Mouse (Mus musculus) midbrain, embryonic 14.5 days (tissue): ENCODE measurements around the gene Tshb. TPM values are rescaled to one million over a fixed set of nuclear protein-coding genes. Genes with fewer than 3 reads are reported as not detected.

Experiments used
- ATAC-seq: fragments of 200-750 bp; cut with Nextera tagmentation; 2 replicates; pipeline ENCODE4 v1.8.0; 2017; ENCODE audit warnings: moderate number of reproducible peaks, moderate library complexity; ENCODE audit not compliant: low FRiP score, low TSS enrichment
- DNase-seq: peaks from one replicate; pipeline ENCODE4 v3.0.0-alpha.2; 2015
- H3K27ac ChIP-seq: fragments of 300-500 bp; sonication (generic); replicated peaks from 2 replicates; pipeline ENCODE4 v1.5.1; 2014; ENCODE audit warnings: mild to moderate bottlenecking, low read depth, low read length, moderate library complexity
- H3K27me3 ChIP-seq: fragments of 300-500 bp; sonication (generic); 2 replicates; pipeline ENCODE4 v1.6.1; 2014; ENCODE audit warnings: low read length, control low read depth, mixed read lengths; ENCODE audit not compliant: control insufficient read depth, insufficient read depth
- H3K36me3 ChIP-seq: fragments of 300-500 bp; sonication (generic); 2 replicates; pipeline ENCODE4 v1.6.1; 2014; ENCODE audit warnings: low read length, control low read depth; ENCODE audit not compliant: control insufficient read depth, insufficient read depth
- H3K4me1 ChIP-seq: fragments of 300-500 bp; sonication (generic); 2 replicates; pipeline ENCODE4 v1.6.1; 2014; ENCODE audit warnings: mild to moderate bottlenecking, antibody characterized with exemption, low read length, control low read depth; ENCODE audit not compliant: control insufficient read depth, insufficient read depth
- H3K4me2 ChIP-seq: fragments of 300-500 bp; sonication (generic); 2 replicates; pipeline ENCODE4 v1.6.1; 2014; ENCODE audit warnings: mild to moderate bottlenecking, low read length, moderate library complexity
- H3K4me3 ChIP-seq: fragments of 300-500 bp; sonication (generic); replicated peaks from 2 replicates; pipeline ENCODE4 v1.5.1; 2014; ENCODE audit warnings: low read depth, low read length
- H3K9ac ChIP-seq: fragments of 300-500 bp; sonication (generic); replicated peaks from 2 replicates; pipeline ENCODE4 v1.6.1; 2014; ENCODE audit warnings: mild to moderate bottlenecking, low read length, moderate library complexity
- H3K9me3 ChIP-seq: fragments of 300-500 bp; sonication (generic); 2 replicates; pipeline ENCODE4 v1.6.1; 2016; ENCODE audit warnings: low read length, control low read depth, mixed read lengths; ENCODE audit not compliant: control insufficient read depth
- WGBS: fragments of 180-500 bp; shearing (Covaris S2); extraction: QIAGEN DNeasy Blood & Tissue Kit; methylation state at CpG from one replicate; pipeline ENCODE4 v1.1.7; 2014; 5-methylcytosine and 5-hydroxymethylcytosine counted together
- polyA plus RNA-seq: library from polyadenylated mRNA; unstranded; fragments of >200 nt; fragmentation: Nextera tagmentation; extraction: Ambion mirVana; gene quantifications from 2 replicates; pipeline ENCODE4 v1.2.1, GENCODE M21; 2014

Gene Tshb
- polyA plus RNA-seq, 1 experiment from 2014 or later = 0.32 TPM

DNA sequence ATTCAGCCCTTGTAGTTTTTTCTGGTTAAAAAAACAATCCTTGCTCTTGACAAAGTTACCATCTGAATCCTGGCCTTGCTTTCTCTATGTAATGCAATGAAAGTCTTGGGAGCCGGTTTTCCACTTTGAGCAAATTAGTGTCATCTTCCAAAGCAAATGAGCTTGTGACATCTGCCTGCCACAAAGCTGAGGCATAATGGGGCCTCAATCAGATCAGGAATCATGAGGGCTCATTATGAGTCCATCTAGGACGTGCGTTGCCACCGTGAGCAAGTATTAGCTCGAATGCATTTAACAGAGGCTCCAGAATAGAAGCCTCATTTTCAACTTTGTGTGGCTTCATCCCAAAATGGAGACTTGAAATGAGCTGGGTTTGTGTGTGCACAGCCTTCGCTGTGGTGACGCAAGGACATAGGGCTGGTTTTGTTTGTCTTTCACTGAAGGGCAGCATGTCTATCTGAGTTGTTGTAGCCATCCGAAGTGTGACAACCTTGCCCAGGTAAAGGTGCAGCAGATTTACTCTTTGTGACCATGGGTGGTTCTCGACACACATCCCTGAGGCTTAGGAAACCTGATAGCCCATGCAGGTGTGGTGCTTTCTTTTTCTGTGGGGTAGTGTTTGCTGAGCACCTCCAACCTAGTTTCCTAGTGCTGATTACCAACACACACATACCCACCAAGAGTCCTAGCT, 38.6 kb downstream of the Tshb start:
- 63% methylated on average over 9 of the region's 9 CpGs for WGBS
- DNase-seq = no peak
- Histone ChIP-seq H3K27ac (no peak overlapping the region), H3K4me2 (no peak overlapping the region), H3K27me3 (no peaks in the 10 kb centered on the region), H3K9ac (no peak overlapping the region), H3K36me3 (no peaks in the 10 kb centered on the region), H3K4me3 (no peak overlapping the region), H3K4me1 (peaks cover 25% of the 10 kb centered on the region), H3K9me3 (no peaks in the 10 kb centered on the region)
- no peak for ATAC-seq

DNA sequence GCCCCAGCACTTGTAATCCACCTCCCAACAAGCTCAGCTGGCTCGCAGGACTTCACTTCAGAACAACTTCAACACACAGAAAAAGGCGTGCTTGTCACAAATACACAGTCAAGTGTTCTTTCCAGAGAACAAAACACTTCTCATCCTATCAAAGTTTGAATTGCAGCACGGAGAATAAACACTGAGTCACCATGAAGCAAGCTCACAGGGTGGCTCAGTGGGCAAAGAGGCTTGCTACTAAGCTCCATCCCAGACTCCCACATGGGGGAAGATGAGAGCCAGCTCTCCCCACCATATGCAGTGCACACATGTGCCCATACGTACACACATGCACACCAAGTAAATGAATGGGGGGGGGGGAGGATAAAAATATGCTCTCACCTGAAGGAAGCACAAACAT, 39.3 kb downstream of the Tshb start:
- H3K27me3 ChIP-seq = no peaks in the 10 kb centered on the region
- H3K4me1 ChIP-seq = peaks cover 24% of the 10 kb centered on the region
- H3K4me3 ChIP-seq = no peak overlapping the region
- no peaks in the 10 kb centered on the region for H3K36me3 ChIP-seq
- no peak overlapping the region for H3K4me2 ChIP-seq
- H3K9ac ChIP-seq = no peak overlapping the region
- no peak overlapping the region for H3K27ac ChIP-seq
- H3K9me3 ChIP-seq = no peaks in the 10 kb centered on the region
- DNase-seq (no peak), ATAC-seq (no peak)
- 27% methylated on average over 4 of the region's 4 CpGs for WGBS

DNA sequence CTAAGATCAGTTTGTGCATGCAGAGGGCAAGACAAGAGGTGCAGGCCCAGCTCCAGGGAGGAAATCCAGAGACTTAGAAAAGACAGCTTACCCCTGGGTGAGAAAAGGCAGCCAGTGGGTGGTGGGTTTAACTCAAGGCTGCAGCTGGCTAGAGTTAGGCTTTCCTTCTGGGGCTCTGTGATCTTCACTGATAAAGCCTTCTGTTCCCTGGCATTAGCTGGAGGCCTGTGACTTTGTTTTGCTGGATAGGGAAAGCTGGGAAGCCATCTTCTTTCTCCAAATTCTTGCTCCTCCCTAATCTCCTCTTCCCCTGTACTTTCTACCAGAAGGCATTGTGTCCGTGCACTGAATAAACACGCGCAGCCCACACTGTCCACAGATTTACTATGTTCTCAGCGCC, 39.8 kb downstream of the Tshb start:
- 28% methylated on average over 4 of the region's 4 CpGs for WGBS
- Histone ChIP-seq H3K27me3 (no peaks in the 10 kb centered on the region), H3K27ac (no peak overlapping the region), H3K4me2 (no peak overlapping the region), H3K36me3 (no peaks in the 10 kb centered on the region), H3K4me3 (no peak overlapping the region), H3K4me1 (peaks cover 19% of the 10 kb centered on the region), H3K9me3 (no peaks in the 10 kb centered on the region), H3K9ac (0 out of 2 replicates have a peak overlapping the region, but pooled peaks have one; percentile 16)
- no peak for DNase-seq
- ATAC-seq = no peak

GRCm38 (mm10) chr3:102738926-102739325, 43.6 kb downstream of the Tshb start:
- Histone ChIP-seq H3K4me2 (no peak overlapping the region), H3K9ac (no peak overlapping the region), H3K27ac (no peak overlapping the region), H3K9me3 (no peaks in the 10 kb centered on the region), H3K27me3 (no peaks in the 10 kb centered on the region), H3K4me1 (peaks cover 25% of the 10 kb centered on the region), H3K36me3 (no peaks in the 10 kb centered on the region), H3K4me3 (no peak overlapping the region)
- 76% methylated on average over 6 of the region's 6 CpGs for WGBS
- ATAC-seq (no peak), DNase-seq (no peak)

DNA sequence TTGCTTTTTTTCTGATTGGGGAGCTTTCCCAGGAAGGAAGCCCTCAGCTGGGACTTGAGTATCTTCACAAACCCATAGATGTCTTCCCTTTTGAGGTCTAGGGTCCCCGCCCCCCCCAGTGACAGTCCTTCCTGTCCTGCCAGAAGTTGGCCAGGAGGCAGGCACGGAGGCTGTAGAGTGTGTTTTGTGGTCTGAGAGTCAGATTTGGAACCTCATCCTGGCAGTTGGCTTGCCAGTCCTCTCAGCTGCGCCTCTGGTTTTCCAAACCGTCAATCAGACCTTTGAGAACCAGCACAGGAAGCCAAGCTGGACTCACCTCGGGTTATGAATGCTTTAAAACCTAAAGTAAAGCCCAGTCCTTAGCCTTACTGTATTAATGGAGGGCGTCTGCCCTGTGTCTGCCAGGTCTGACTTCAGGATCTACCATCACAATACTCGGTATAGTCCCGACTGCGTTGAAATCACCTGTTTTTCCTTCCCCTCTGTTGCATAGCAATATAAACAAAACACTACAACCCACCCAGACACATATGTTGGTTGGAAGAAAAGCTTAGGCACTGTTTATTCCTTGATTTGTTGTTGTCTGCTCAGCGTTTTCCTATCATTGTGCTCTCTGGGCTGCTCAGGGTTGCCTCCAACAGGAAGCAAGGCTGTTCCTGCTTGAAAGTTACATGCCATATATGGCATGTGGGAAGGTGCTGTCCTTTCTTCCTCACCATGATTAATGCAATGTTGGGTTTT, 44.2 kb downstream of the Tshb start:
- Histone ChIP-seq H3K36me3 (no peaks in the 10 kb centered on the region), H3K4me2 (no peak overlapping the region), H3K4me3 (no peak overlapping the region), H3K9ac (no peak overlapping the region), H3K27ac (no peak overlapping the region), H3K9me3 (no peaks in the 10 kb centered on the region), H3K27me3 (no peaks in the 10 kb centered on the region), H3K4me1 (peaks cover 20% of the 10 kb centered on the region)
- no peak for ATAC-seq
- DNase-seq = no peak
- WGBS = 86% methylated on average over 10 of the region's 10 CpGs

- no peak for ATAC-seq
- H3K36me3 ChIP-seq = no peaks in the 10 kb centered on the region
- no peak for DNase-seq
- H3K27ac ChIP-seq = no peak overlapping the region
- peaks cover 12% of the 10 kb centered on the region for H3K4me1 ChIP-seq
- WGBS = 81% methylated on average over 6 of the region's 6 CpGs
- H3K4me3 ChIP-seq = no peak overlapping the region
- no peak overlapping the region for H3K9ac ChIP-seq
- no peaks in the 10 kb centered on the region for H3K27me3 ChIP-seq
- H3K9me3 ChIP-seq = no peaks in the 10 kb centered on the region
- no peak overlapping the region for H3K4me2 ChIP-seq
These were observed 45.4 kb downstream of the Tshb start for GRCm38 (mm10) chr3:102737106-102737505.

GRCm38 (mm10) chr3:102736436-102736835, 46.1 kb downstream of the Tshb start:
- Histone ChIP-seq H3K4me2 (peak overlapping the region; percentile 71; the same call in 1 of the 2 replicates), H3K27me3 (no peaks in the 10 kb centered on the region), H3K4me1 (peaks cover 12% of the 10 kb centered on the region), H3K9ac (no peak overlapping the region), H3K9me3 (no peaks in the 10 kb centered on the region), H3K36me3 (no peaks in the 10 kb centered on the region), H3K27ac (no peak overlapping the region), H3K4me3 (no peak overlapping the region)
- 91% methylated on average over 6 of the region's 6 CpGs for WGBS
- ATAC-seq (no peak), DNase-seq (no peak)

DNA sequence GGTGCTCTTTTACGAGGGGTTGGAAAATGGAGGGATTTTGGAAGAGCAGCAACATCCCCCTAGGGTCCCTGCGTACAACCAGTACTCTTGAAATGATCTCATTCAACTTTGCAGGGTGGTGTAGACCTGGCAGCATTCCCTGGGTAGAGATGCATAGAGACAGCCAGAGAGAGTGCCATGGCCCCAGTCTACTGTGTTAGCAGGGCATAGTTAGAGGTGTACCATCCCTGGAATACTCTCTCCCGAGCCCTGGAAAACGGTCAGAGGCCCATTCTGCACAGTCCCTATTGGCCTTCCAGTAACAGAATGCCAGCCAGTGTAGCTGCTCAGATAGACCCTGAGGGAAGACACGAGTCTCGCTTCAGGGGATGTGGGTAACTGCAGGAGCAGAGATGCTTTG, 46.9 kb downstream of the Tshb start:
- peak overlapping the region; percentile 71 for H3K4me2 ChIP-seq
- 51% methylated on average over 6 of the region's 6 CpGs for WGBS
- H3K36me3 ChIP-seq = no peaks in the 10 kb centered on the region
- peak overlapping the region; percentile 80; the same call in 1 of the 2 replicates for H3K9ac ChIP-seq
- peaks cover 12% of the 10 kb centered on the region for H3K4me1 ChIP-seq
- ATAC-seq = 0 out of 2 replicates have a peak, but pooled peaks have one; percentile 19
- no peak overlapping the region for H3K27ac ChIP-seq
- H3K4me3 ChIP-seq = peak overlapping the region; percentile 77
- no peaks in the 10 kb centered on the region for H3K27me3 ChIP-seq
- H3K9me3 ChIP-seq = no peaks in the 10 kb centered on the region
- peak; percentile 39 for DNase-seq
